Mouse (Mus musculus) thymus, adult 2 months (tissue): ENCODE results near the gene Cptp.

Experiments
- CTCF ChIP-seq: fragments of 200-500 bp; IDR thresholded peaks from 2 replicates; pipeline ENCODE4 v1.5.1; 2012; ENCODE audit warnings: mild to moderate bottlenecking, control low read depth, low read length, moderate library complexity, borderline replicate concordance; ENCODE audit not compliant: control insufficient read depth, poor library complexity, insufficient read depth; ENCODE audit errors: extremely low read depth
- POLR2A ChIP-seq: fragments of 200-500 bp; IDR thresholded peaks from 2 replicates; pipeline ENCODE4 v1.6.1; 2012; ENCODE audit warnings: mild to moderate bottlenecking, low read length, control low read depth, moderate library complexity; ENCODE audit not compliant: control insufficient read depth, poor library complexity, insufficient read depth; ENCODE audit errors: extremely low read depth

- TF ChIP-seq CTCF (no peak), POLR2A (no peak)
Measured at GRCm38 (mm10) chr4:155847591-155848352, 21.5 kb downstream of the Cptp start.
